Mouse (Mus musculus) small intestine, adult 2 months (tissue): ENCODE results near the gene Sde2.

Experiments
- CTCF ChIP-seq: fragments of 200-500 bp; IDR thresholded peaks from 2 replicates; pipeline ENCODE4 v1.5.1; 2012; ENCODE audit warnings: low read depth, mild to moderate bottlenecking, control low read depth, inconsistent platforms, low read length, moderate library complexity, mixed read lengths; ENCODE audit not compliant: insufficient replicate concordance, insufficient read length; ENCODE audit errors: extremely low read depth
- POLR2A ChIP-seq: fragments of 200-500 bp; IDR thresholded peaks from 2 replicates; pipeline ENCODE4 v1.6.1; 2012; ENCODE audit warnings: low read depth, mild to moderate bottlenecking, control low read depth, inconsistent platforms, low read length, moderate library complexity

- TF ChIP-seq POLR2A = no peak
- TF ChIP-seq CTCF = peak; percentile 71; the same call in 1 of the 2 replicates
Observed at GRCm38 (mm10) chr1:180873861-180874484, 23.0 kb downstream of the Sde2 start.
